Mouse (Mus musculus) megakaryocyte, embryonic 14.5 days (primary cell): Measurements from ENCODE around the gene Flcn. TPM values are rescaled to one million over a fixed set of nuclear protein-coding genes. Genes with fewer than 3 reads are reported as not detected.
"Not testable (repeated sequence)": the region's sequence is repeated elsewhere in the genome, so short reads cannot be mapped to it uniquely, and the experiment has no call there.

Experiments used
- H3K27me3 ChIP-seq: replicated peaks from 2 replicates; pipeline ENCODE3; 2012; ENCODE audit warnings: inconsistent platforms
- H3K36me3 ChIP-seq: replicated peaks from 2 replicates; pipeline ENCODE3; 2012; ENCODE audit warnings: low read length, inconsistent platforms, mixed read lengths
- H3K4me1 ChIP-seq: 2 replicates; pipeline ENCODE4 v1.6.1; 2012; ENCODE audit warnings: inconsistent platforms
- H3K4me3 ChIP-seq: replicated peaks from 2 replicates; pipeline ENCODE3; 2012; ENCODE audit warnings: moderate library complexity, mild to moderate bottlenecking, inconsistent platforms
- H3K9me3 ChIP-seq: 2 replicates; pipeline ENCODE4 v1.6.1; 2012; ENCODE audit warnings: inconsistent platforms
- FLI1 ChIP-seq: IDR thresholded peaks from 2 replicates; pipeline ENCODE4 v1.6.1; 2012; ENCODE audit warnings: low read length, inconsistent platforms, mixed read lengths
- GATA1 ChIP-seq: IDR thresholded peaks from 3 replicates; pipeline ENCODE4 v1.6.1; 2012; ENCODE audit warnings: mixed read lengths, low read length, inconsistent platforms, borderline replicate concordance
- polyA plus RNA-seq: library from polyadenylated mRNA; stranded (reverse); fragments of >175 nt; gene quantifications from 2 replicates; pipeline ENCODE4 v1.2.3, GENCODE M21; 2012; ENCODE audit warnings: low replicate concordance; ENCODE audit not compliant: insufficient read depth

The Flcn gene
- polyA plus RNA-seq, result 12.2 and 19.0 TPM in 2 replicates

GRCm38 (mm10) chr11:59809670-59810474 is at the start of gene Flcn:
TSS of gene Flcn (minus strand) at chr11:59810016.
- Histone ChIP-seq H3K9me3 (no peaks in the 10 kb centered on the region), H3K4me1 (peaks cover 71% of the 10 kb centered on the region), H3K36me3 (peaks cover 55% of the 10 kb centered on the region), H3K27me3 (no peaks in the 10 kb centered on the region), H3K4me3 (peak within 1 kb of the TSS; percentile 93)
- TF ChIP-seq FLI1 (no peak), GATA1 (no peak)

DNA sequence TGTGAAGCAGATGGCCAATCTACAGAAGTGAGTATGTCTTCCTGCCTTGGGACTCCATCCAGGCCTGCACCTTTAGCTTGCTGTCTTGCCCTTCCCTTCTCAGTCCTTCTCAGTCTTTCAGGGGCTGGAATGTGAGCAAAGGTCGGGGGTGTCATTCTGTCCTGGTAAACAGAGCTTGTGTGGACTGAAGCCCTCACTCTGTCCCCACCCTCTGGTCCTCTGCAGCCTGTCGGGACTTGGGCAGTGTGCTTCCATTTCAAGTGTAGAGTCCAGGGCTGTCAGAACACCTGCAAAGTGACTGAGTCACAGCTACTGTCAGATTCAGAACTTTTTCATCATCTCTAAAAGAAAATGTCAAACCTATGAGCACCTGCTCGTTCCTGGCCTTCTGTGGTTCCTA is 43.0 kb upstream of the Flcn start:
- Histone ChIP-seq H3K4me1 (peaks cover 71% of the 10 kb centered on the region), H3K36me3 (peaks cover 80% of the 10 kb centered on the region), H3K27me3 (no peaks in the 10 kb centered on the region), H3K9me3 (no peaks in the 10 kb centered on the region), H3K4me3 (no peak overlapping the region)
- TF ChIP-seq FLI1 (no peak), GATA1 (no peak)

GRCm38 (mm10) chr11:59847891-59848884 is 38.4 kb upstream of the Flcn start:
- no peaks in the 10 kb centered on the region for H3K9me3 ChIP-seq
- no peaks in the 10 kb centered on the region for H3K27me3 ChIP-seq
- no peak for TF ChIP-seq FLI1
- no peak for TF ChIP-seq GATA1
- H3K4me1 ChIP-seq, result peaks cover 94% of the 10 kb centered on the region
- H3K4me3 ChIP-seq, result peak overlapping the region; percentile 95
- peaks cover 53% of the 10 kb centered on the region for H3K36me3 ChIP-seq

- Histone ChIP-seq H3K27me3 (no peaks in the 10 kb centered on the region), H3K4me1 (peaks cover 94% of the 10 kb centered on the region), H3K4me3 (peak overlapping the region; percentile 95), H3K36me3 (peaks cover 53% of the 10 kb centered on the region), H3K9me3 (no peaks in the 10 kb centered on the region)
- TF ChIP-seq GATA1 (no peak), FLI1 (no peak)
These were observed 37.3 kb upstream of the Flcn start for GRCm38 (mm10) chr11:59847131-59847530.

DNA sequence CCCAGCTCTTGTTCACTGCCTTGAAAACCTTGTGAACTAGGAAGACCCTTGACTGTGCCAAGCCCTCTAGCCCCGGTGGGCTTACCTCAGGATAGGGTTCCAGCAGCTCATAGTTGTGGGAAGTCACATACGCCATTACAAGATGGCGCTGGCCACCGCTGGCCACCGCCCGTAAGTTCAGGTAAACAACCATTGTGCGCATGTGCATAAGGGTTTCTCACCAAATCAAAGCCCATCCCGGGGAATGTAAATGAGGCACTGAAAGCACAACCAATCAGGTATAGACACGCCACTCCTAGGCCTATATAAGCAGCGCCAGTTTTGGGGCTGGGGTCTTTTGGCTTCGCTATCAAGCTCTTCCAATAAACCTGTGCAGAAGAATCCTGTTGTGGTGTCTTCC is 36.5 kb upstream of the Flcn start:
- peaks cover 94% of the 10 kb centered on the region for H3K4me1 ChIP-seq
- peaks cover 53% of the 10 kb centered on the region for H3K36me3 ChIP-seq
- H3K27me3 ChIP-seq, result no peaks in the 10 kb centered on the region
- H3K9me3 ChIP-seq, result no peaks in the 10 kb centered on the region
- no peak for TF ChIP-seq GATA1
- TF ChIP-seq FLI1, result no peak
- H3K4me3 ChIP-seq, result no peak overlapping the region

DNA sequence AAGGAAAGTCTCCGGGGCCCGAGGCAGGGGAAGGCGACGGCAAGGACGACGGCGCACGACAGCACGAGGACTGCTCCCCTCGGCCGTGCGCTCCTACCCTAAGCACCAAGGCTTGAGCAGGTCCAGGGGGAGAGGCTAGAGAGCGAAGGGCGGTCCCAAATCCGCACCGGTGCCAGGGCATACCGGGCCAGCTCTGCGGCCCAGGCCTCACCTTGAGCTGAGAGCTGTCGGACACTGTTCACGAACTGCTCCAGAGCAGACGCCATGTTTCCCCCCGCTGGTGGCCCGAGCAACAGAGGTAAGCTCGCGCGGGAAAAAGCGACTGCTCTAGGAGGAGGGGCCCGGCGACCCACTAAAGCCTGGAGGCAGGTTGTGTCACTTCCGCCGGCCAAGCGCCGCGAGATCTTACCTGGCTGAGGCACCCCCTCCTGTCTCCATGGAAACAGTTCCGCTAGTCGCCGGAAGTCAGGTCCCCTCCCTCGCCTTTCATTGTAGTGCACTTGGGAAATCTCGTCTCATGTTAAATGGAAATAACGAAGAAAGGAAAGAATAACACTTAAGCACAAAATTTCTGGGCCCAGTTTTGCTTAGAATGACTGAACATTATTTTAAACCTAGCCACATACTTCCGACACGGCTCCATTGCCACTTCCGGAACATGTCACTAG is 29.8 kb upstream of the Flcn start, which contains the start of gene Cops3:
Gene Cops3, minus strand, starts transcription at position 380 of the 668 bp plus-strand sequence.
- H3K9me3 ChIP-seq, result no peaks in the 10 kb centered on the region
- peak within 1 kb of the TSS; percentile 100 for H3K4me3 ChIP-seq
- H3K36me3 ChIP-seq, result peaks cover 50% of the 10 kb centered on the region
- H3K4me1 ChIP-seq, result peaks cover 69% of the 10 kb centered on the region
- TF ChIP-seq FLI1 (no peak), GATA1 (no peak)
- H3K27me3 ChIP-seq, result no peaks in the 10 kb centered on the region

GRCm38 (mm10) chr11:59839008-59839458 is 29.2 kb upstream of the Flcn start, which contains the start of gene Nt5m:
TSS of gene Nt5m (plus strand) at chr11:59839447.
- H3K4me1 ChIP-seq, result peaks cover 64% of the 10 kb centered on the region
- H3K9me3 ChIP-seq, result no peaks in the 10 kb centered on the region
- peaks cover 55% of the 10 kb centered on the region for H3K36me3 ChIP-seq
- TF ChIP-seq GATA1 (no peak), FLI1 (no peak)
- H3K27me3 ChIP-seq, result no peaks in the 10 kb centered on the region
- peak within 1 kb of the TSS; percentile 100 for H3K4me3 ChIP-seq

- Histone ChIP-seq H3K27me3 (no peaks in the 10 kb centered on the region), H3K4me1 (peaks cover 58% of the 10 kb centered on the region), H3K36me3 (peaks cover 61% of the 10 kb centered on the region), H3K9me3 (no peaks in the 10 kb centered on the region), H3K4me3 (peak overlapping the region; percentile 100)
- TF ChIP-seq FLI1 (no peak), GATA1 (no peak)
These were observed 28.6 kb upstream of the Flcn start for GRCm38 (mm10) chr11:59838426-59838825.

DNA sequence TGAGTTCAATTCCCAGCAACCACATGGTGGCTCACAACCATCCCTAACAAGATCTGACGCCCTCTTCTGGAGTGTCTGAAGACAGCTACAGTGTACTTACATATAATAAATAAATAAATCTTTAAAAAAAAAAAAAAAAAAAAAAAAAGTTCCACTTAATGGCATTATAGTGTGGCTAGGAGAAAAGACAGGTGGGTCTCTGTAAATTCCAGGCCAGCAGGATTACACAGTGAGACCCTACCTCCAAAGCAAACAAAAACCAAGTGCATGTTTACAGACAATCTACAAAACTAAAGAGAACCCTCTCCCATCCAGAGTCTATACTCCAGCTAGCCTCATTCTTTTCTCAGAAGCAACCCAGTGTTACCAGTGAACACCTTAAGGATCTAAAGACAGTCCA is 28.0 kb upstream of the Flcn start:
- H3K4me1 ChIP-seq, result peaks cover 51% of the 10 kb centered on the region
- not testable (repeated sequence) for H3K27me3 ChIP-seq, H3K9me3 ChIP-seq
- peaks cover 63% of the 10 kb centered on the region for H3K36me3 ChIP-seq
- H3K4me3 ChIP-seq, result peak overlapping the region; percentile 100
